Mouse (Mus musculus) megakaryocyte, embryonic 14.5 days (primary cell): ENCODE data around the gene Rap1gds1.

Source experiments
- FLI1 ChIP-seq: IDR thresholded peaks from 2 replicates; pipeline ENCODE4 v1.6.1; 2012; ENCODE audit warnings: low read length, inconsistent platforms, mixed read lengths
- GATA1 ChIP-seq: IDR thresholded peaks from 3 replicates; pipeline ENCODE4 v1.6.1; 2012; ENCODE audit warnings: mixed read lengths, low read length, inconsistent platforms, borderline replicate concordance

GRCm38 (mm10) chr3:139076059-139076455, 1.1 kb upstream of the Rap1gds1 start:
- TF ChIP-seq FLI1, result no peak
- no peak for TF ChIP-seq GATA1
